Mouse (Mus musculus): ENCODE results near the gene Plce1. TPM values are rescaled to one million over a fixed set of nuclear protein-coding genes. Genes with fewer than 3 reads are reported as not detected.
"Not testable (repeated sequence)": the region's sequence is repeated elsewhere in the genome, so short reads cannot be mapped to it uniquely, and the experiment has no call there.

Plce1 gene
- polyA plus RNA-seq, 1 experiment from 2014 or later, result 3.4 TPM

DNA sequence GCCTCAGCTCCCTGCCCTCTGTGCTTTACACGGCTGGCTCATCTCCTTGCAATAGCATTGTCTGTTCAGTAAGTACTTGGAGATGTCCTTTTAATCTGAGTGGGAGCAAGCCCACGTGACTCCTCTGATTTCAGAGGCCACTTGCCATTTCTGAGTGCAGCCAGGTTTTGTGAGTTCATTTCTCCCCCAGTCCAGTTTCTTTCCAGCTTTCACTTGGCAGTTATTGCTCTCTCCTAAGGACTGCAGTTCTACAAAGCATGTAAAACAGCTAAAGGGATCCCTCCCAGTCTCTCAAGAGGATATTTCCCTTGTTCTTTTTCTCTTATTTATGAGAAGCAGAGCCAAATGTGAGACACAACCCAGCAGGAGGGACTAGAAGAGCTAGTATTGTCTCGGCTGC is 58.4 kb downstream of the Plce1 start:
- CTCF ChIA-PET, result no interaction called here
- no peaks in the 10 kb centered on the region for H3K27me3 ChIP-seq
- ATAC-seq (no peak), DNase-seq (ENCODE audit: low read depth, low spot score) (no peak)
- in situ Hi-C loops (cut with MboI; ENCODE audit: low pct_unique_long_range_greater_than_20kb), result no loop called here
- no peak for TF ChIP-seq CTCF (IDR thresholded peaks at IDR 0.05)
- POLR2A ChIA-PET, result no interaction called here

DNA sequence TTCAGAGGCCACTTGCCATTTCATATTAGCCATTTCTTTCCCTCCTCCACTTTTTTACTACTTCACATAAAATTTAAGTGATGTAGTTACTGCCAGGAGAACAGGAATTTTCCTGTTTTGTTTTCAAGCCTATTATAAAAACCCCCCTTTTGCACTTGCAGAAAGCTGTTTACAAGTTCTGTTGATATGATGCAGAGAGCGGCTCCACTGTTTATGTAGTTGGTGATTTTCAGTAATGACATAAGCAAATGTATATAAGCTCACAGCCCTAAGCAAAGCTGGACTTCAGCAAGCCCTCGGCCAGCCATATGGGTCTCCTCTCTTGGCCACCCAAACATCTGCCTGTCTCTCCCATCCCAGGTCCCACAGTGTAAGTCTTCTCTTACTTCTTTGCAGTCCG is 59.6 kb downstream of the Plce1 start:
- no peaks in the 10 kb centered on the region for H3K27me3 ChIP-seq
- ChIA-PET POLR2A (no interaction called here), CTCF (interaction anchor here (1.0 to 1.6 kb wide), 2 partner anchors 15 to 111 kb away, joined by 3 read pairs; no protein-coding TSS in a partner anchor)
- no peak for DNase-seq (ENCODE audit: low read depth, low spot score)
- in situ Hi-C loops (cut with MboI; ENCODE audit: low pct_unique_long_range_greater_than_20kb), result no loop called here
- no peak for ATAC-seq
- no peak for TF ChIP-seq CTCF (IDR thresholded peaks at IDR 0.05)

DNA sequence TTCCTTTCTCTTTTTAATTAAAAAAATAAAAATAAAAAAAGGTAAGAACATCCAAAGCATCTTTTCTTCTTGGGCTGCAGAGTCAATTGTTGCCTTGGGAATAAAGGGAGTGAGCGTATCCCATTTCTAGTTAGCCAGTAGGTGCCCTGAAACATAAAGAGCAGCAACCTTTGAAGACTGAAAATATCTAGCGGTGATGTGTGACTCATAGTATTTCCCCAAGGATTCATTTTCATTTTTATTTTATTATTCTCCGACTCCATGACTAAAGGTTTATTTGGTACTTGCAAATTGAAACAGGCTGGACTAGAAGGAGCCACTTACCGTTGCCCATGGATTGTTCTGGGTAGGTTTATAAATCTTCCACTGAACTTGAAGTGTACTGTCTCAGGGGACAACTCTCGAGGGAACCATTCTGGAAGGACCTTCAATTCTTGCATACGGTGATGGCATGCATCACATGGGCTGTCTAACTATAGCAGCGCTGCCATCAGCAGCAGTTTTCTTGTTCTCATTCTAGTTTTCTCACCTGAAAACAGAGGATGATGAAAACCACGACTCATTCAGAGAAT is 68.7 kb downstream of the Plce1 start:
- ChIA-PET POLR2A (interaction anchor here (0.8 kb wide), 1 partner anchor 84 kb away, joined by 3 read pairs; no protein-coding TSS in a partner anchor), CTCF (no interaction called here)
- in situ Hi-C loops (cut with MboI; ENCODE audit: low pct_unique_long_range_greater_than_20kb), result no loop called here
- no peak for TF ChIP-seq CTCF (IDR thresholded peaks at IDR 0.05)
- DNase-seq (ENCODE audit: low read depth, low spot score) (no peak), ATAC-seq (no peak)
- H3K27me3 ChIP-seq, result no peaks in the 10 kb centered on the region

DNA sequence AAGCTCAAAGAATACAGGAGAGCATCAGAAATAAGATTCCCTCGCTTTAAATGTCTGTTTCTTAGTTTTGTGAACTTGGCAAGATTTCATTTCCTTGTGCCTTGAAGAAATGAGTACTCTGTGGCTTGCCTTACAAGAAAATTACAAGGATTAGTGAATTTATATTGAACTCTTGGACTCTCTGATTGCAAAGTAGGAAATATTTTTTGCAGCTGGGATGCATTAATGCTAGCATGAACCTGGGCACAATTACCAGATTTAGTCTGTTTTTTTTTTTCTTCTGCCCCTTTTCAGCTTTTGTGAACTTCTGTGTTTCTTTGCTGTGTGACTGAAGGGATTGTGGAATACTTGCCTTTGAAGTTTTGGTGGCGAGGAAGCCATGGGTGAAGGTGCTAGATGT is 72.6 kb downstream of the Plce1 start:
- DNase-seq (ENCODE audit: low read depth, low spot score) (no peak), ATAC-seq (no peak)
- ChIA-PET POLR2A (no interaction called here), CTCF (interaction anchor here (2.7 kb wide), 1 partner anchor 13 kb away, joined by 7 read pairs; no protein-coding TSS in a partner anchor)
- H3K27me3 ChIP-seq, result no peaks in the 10 kb centered on the region
- no peak for TF ChIP-seq CTCF (IDR thresholded peaks at IDR 0.05)
- in situ Hi-C loops (cut with MboI; ENCODE audit: low pct_unique_long_range_greater_than_20kb), result no loop called here

DNA sequence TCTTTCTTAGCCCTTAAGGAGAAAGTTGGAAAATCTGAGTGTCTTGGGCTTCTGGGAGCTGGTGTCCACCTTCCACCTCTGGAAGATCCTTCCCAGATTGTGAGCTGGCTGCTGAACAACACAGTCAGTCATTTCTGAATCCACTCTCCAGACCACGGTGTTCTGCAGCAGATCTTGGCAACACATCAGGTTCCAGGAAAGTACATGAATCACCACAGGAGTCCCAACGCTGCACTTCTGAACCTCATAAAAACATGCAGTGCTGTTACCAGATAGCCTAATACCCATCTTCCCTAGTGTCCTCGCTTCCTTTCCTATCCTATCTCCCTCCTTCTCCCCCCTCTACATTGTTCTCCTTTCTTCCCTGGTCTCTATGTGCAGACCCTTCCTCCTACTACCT is 74.5 kb downstream of the Plce1 start:
- in situ Hi-C loops (cut with MboI; ENCODE audit: low pct_unique_long_range_greater_than_20kb), result no loop called here
- ATAC-seq (no peak), DNase-seq (ENCODE audit: low read depth, low spot score) (no peak)
- no peak for TF ChIP-seq CTCF (IDR thresholded peaks at IDR 0.05)
- H3K27me3 ChIP-seq, result no peaks in the 10 kb centered on the region
- ChIA-PET POLR2A (no interaction called here), CTCF (interaction anchor here (0.8 to 2.7 kb wide), 2 partner anchors 11 to 14 kb away, joined by 3 to 7 read pairs; no protein-coding TSS in a partner anchor)

DNA sequence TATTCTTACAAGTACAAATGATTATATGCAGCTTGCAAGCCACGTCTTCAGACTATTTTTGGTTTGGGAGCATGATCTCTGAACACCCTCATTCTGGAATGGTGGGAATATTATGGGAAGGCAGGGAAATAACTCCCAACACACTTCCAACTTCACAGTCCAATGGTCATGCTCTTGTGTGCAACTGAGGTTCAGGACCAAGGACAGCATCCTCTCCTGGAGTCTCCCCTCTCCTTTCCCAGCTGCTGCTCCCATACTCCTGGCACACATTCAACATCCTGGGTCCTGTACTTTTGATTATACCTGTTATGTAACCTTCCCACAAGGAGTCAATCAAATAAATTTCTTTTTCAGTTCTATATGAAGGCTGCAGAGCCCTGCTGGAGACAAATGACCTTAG is 77.9 kb downstream of the Plce1 start:
- ChIA-PET POLR2A (no interaction called here), CTCF (no interaction called here)
- in situ Hi-C loops (cut with MboI; ENCODE audit: low pct_unique_long_range_greater_than_20kb), result no loop called here
- no peak for ATAC-seq
- DNase-seq (ENCODE audit: low read depth, low spot score), result peak; percentile 19
- H3K27me3 ChIP-seq, result no peaks in the 10 kb centered on the region
- TF ChIP-seq CTCF (IDR thresholded peaks at IDR 0.05), result no peak

DNA sequence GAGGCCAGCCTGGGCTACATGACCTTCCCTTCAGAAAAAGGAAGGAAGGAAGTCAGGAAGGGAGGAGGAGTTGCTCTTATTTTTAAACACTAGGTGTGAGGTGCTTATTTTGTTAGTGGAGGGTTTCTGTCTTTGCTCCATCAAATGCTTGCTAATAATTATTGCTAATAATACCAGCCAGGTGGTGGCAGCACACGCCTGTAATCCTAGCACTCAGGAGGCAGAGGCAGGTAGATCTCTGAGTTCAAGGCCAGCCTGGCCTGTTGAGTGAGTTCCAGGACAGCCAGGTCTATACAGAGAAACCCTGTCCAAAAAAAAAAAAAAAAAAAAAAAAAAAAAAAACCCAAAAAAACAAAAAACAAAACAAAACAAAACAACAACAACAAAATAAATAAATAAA is 81.0 kb downstream of the Plce1 start:
- ATAC-seq; H3K27me3 ChIP-seq; POLR2A ChIA-PET; DNase-seq (ENCODE audit: low read depth, low spot score); in situ Hi-C loops (cut with MboI; ENCODE audit: low pct_unique_long_range_greater_than_20kb): not testable (repeated sequence)
- CTCF ChIA-PET, result interaction anchor here (1.2 kb wide), 2 partner anchors 152 to 220 kb away, joined by 3 read pairs; no protein-coding TSS in a partner anchor
- peak; percentile 57 for TF ChIP-seq CTCF (IDR thresholded peaks at IDR 0.05)

DNA sequence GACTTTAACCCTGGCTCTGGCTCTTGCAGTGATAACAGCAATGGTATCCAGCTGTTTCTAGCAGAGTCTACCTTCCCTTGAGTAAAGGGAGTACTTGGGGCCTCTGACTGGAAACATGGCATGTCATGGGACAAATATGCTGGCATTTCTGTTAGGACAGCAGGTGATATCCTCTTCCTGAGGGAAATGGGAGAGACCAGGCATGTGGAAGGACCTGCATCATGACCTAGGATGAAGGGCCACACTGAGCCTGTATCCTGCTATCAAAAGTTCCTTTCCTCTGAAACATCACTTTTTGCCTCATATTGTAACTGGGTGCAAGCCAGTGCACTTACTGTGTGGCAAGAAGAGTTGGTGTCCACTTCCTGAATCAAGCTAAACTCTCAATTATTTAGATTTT is 85.2 kb downstream of the Plce1 start:
- CTCF ChIA-PET, result interaction anchor here (1.1 to 2.2 kb wide), 7 partner anchors 12 to 192 kb away, joined by 3 to 8 read pairs (median 3); no protein-coding TSS in a partner anchor
- DNase-seq (ENCODE audit: low read depth, low spot score), result no peak
- POLR2A ChIA-PET, result interaction anchor here (0.6 kb wide), 1 partner anchor 148 kb away, joined by 3 read pairs; no protein-coding TSS in a partner anchor
- TF ChIP-seq CTCF (IDR thresholded peaks at IDR 0.05), result no peak
- H3K27me3 ChIP-seq, result no peaks in the 10 kb centered on the region
- in situ Hi-C loops (cut with MboI; ENCODE audit: low pct_unique_long_range_greater_than_20kb), result no loop called here
- no peak for ATAC-seq

DNA sequence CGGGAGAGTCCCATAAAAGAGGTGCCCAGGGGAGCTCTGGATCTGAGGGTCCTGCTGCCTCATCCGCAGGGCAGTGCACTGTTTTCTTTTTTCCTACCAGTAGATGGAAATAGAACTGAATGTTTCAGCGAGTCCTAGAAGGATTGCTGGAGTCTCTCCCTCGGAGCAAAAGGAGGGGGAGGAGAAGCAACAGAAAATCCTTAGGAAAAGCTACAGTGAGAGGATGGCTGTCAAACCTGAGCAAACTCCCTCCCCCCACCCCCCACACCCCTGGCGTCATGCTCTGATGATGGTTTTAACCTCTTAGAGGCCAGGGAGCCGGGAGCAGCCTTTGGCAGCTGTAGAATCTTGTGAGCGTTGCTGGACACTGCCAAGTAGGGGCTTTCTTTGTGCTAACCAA is 85.8 kb downstream of the Plce1 start:
- CTCF ChIA-PET, result interaction anchor here (0.6 to 2.2 kb wide), 14 partner anchors 10 to 275 kb away, joined by 3 to 8 read pairs (median 3); no protein-coding TSS in a partner anchor
- H3K27me3 ChIP-seq, result no peaks in the 10 kb centered on the region
- ATAC-seq (no peak), DNase-seq (ENCODE audit: low read depth, low spot score) (no peak)
- in situ Hi-C loops (cut with MboI; ENCODE audit: low pct_unique_long_range_greater_than_20kb), result no loop called here
- POLR2A ChIA-PET, result interaction anchor here (0.6 kb wide), 2 partner anchors 42 to 147 kb away, joined by 3 to 5 read pairs; no protein-coding TSS in a partner anchor
- peak; percentile 42 for TF ChIP-seq CTCF (IDR thresholded peaks at IDR 0.05)

DNA sequence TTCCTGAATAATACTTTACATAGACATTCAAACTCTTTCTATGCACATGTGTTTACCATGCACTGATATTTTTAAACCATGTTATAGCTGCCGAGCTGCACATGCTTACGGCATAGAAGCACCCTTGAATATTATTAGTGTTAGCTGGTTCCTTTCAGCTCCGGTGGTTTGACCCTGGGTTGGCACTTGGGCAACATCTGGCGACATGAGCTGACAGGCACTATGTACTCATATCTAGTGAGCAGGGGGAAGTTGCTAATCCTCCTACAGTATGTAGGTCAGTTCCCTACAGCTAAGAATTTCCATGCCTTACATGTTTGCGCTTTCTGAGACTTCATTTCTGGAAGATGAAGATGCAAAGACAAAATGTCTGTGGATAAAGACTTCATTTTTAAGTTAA is 86.4 kb downstream of the Plce1 start:
- CTCF ChIA-PET, result interaction anchor here (0.7 to 2.2 kb wide), 13 partner anchors 10 to 191 kb away, joined by 3 to 8 read pairs (median 3); no protein-coding TSS in a partner anchor
- in situ Hi-C loops (cut with MboI; ENCODE audit: low pct_unique_long_range_greater_than_20kb), result no loop called here
- TF ChIP-seq CTCF (IDR thresholded peaks at IDR 0.05), result no peak
- H3K27me3 ChIP-seq, result no peaks in the 10 kb centered on the region
- POLR2A ChIA-PET, result interaction anchor here (0.6 kb wide), 1 partner anchor 42 kb away, joined by 5 read pairs; no protein-coding TSS in a partner anchor
- ATAC-seq, result no peak
- no peak for DNase-seq (ENCODE audit: low read depth, low spot score)

DNA sequence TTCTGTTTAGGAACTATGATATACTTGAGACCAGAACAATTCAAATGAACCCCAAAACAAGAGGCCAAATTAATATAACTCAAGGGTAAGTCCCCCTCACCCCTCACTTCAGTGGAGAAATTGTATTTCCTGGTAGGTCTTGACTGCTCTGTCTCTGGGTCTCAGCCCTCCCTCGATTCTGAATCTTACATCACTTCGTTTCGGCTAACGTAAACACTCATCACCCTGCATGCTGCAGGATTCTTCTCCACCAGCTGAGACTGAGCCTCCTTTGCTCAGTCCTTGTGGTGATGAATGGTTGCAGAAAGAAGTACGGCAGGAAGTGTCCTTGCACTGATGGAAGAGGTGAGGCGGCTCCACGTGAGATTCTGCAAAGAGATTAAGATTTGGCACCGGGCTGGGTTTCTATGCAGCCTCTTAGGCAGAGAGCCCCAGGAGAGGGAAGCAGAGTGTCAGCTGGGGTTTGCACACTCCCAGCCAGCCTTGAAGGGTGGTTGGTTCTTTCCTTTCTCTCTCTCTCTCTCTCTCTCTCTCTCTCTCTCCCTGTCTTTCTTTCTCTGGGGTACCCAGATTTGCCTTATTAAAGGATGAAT is 97.7 kb downstream of the Plce1 start:
- no peaks in the 10 kb centered on the region for H3K27me3 ChIP-seq
- DNase-seq (ENCODE audit: low read depth, low spot score) (no peak), ATAC-seq (no peak)
- TF ChIP-seq CTCF (IDR thresholded peaks at IDR 0.05), result no peak
- in situ Hi-C loops (cut with MboI; ENCODE audit: low pct_unique_long_range_greater_than_20kb), result no loop called here
- ChIA-PET CTCF (interaction anchor here (0.9 kb wide), 1 partner anchor 12 kb away, joined by 3 read pairs; no protein-coding TSS in a partner anchor), POLR2A (interaction anchor here (0.6 kb wide), 1 partner anchor 103 kb away, joined by 4 read pairs; no protein-coding TSS in a partner anchor)
